Mouse (Mus musculus) frontal cortex, postnatal 25 days (tissue): ENCODE results near the gene Dnajc6.
A peak's percentile ranks its signal among the peaks of the same experiment; 100 is the strongest.

Source experiments
- DNase-seq, 2 experiments: peaks; one replicate each; pipeline ENCODE4 v3.0.0; 2022; ENCODE audit warnings: low spot score in 2 of 2

The Dnajc6 gene

GRCm38 (mm10) chr4:101496534-101497237 is at the start of gene Dnajc6:
Gene Dnajc6, plus strand, starts transcription at chr4:101496648.
- DNase-seq: no peak

- no peak for DNase-seq
Observed at GRCm38 (mm10) chr4:101448701-101449100, 47.7 kb upstream of the Dnajc6 start.

GRCm38 (mm10) chr4:101449344-101449743 is 47.1 kb upstream of the Dnajc6 start:
- no peak for DNase-seq

- DNase-seq: peak; percentile 55 to 60
Observed at GRCm38 (mm10) chr4:101450150-101450780, 46.2 kb upstream of the Dnajc6 start.

- no peak for DNase-seq
Observed at GRCm38 (mm10) chr4:101451089-101451488, 45.4 kb upstream of the Dnajc6 start.

- no peak for DNase-seq
Observed at GRCm38 (mm10) chr4:101452829-101453228, 43.6 kb upstream of the Dnajc6 start.

GRCm38 (mm10) chr4:101457176-101457575 is 39.3 kb upstream of the Dnajc6 start:
- DNase-seq: no peak

- DNase-seq: peak; percentile 33 to 41
Observed at GRCm38 (mm10) chr4:101458341-101458740, 38.1 kb upstream of the Dnajc6 start.

- DNase-seq: no peak
Observed at GRCm38 (mm10) chr4:101459358-101459757, 37.1 kb upstream of the Dnajc6 start.

- no peak for DNase-seq
Observed at GRCm38 (mm10) chr4:101460114-101460513, 36.3 kb upstream of the Dnajc6 start.

GRCm38 (mm10) chr4:101462065-101462464 is 34.4 kb upstream of the Dnajc6 start:
- no peak for DNase-seq

- DNase-seq: no peak
Observed at GRCm38 (mm10) chr4:101466264-101466663, 30.2 kb upstream of the Dnajc6 start.

GRCm38 (mm10) chr4:101469242-101469641 is 27.2 kb upstream of the Dnajc6 start:
- DNase-seq: no peak

GRCm38 (mm10) chr4:101470543-101470942 is 25.9 kb upstream of the Dnajc6 start:
- DNase-seq: no peak

- no peak for DNase-seq
Observed at GRCm38 (mm10) chr4:101472767-101473166, 23.7 kb upstream of the Dnajc6 start.

- DNase-seq: no peak
Observed at GRCm38 (mm10) chr4:101490320-101490917, 6.0 kb upstream of the Dnajc6 start.

GRCm38 (mm10) chr4:101491704-101492103 is 4.7 kb upstream of the Dnajc6 start:
- no peak for DNase-seq

- DNase-seq: no peak
Observed at GRCm38 (mm10) chr4:101493611-101494197, 2.7 kb upstream of the Dnajc6 start.

GRCm38 (mm10) chr4:101496188-101496533 is 287 bp upstream of the Dnajc6 start:
- DNase-seq: no peak

GRCm38 (mm10) chr4:101497336-101497735 is 888 bp downstream of the Dnajc6 start:
- no peak for DNase-seq

GRCm38 (mm10) chr4:101504470-101505007 is 8.1 kb downstream of the Dnajc6 start:
- DNase-seq: no peak

GRCm38 (mm10) chr4:101505966-101506365 is 9.5 kb downstream of the Dnajc6 start:
- no peak for DNase-seq
